Mouse (Mus musculus): Measurements from ENCODE around the gene Ehbp1. TPM values are rescaled to one million over a fixed set of nuclear protein-coding genes. Genes with fewer than 3 reads are reported as not detected.

Ehbp1 gene
- total RNA-seq, 2 experiments from 2014 or later: 52.6 to 57.5 TPM

DNA sequence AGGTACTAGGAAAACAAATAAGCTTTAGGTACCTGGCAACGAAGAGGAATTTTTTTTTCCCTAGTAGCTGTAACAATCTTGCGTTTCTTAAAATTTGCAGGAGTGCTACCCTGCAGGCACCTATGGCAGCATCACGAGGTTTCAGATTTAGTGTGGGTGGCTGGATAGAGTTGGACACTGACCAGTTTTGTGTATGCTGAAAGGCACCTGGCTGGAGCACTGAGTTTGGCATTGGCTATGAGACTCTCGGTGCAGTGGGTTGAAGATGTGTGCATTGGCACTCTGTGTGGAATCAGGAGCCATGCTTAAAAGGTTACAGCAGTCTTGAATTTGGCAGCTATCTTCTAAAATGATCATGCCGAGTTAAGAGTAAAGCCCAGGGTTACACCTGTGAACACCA, 138.7 kb downstream of the Ehbp1 start:
- DNase-seq (ENCODE audit: low spot score in 2 of 2): no peak
- intact Hi-C loops (cut with DNase I): loop anchor here (10.0 kb wide), 1 partner anchor 539 kb away; no protein-coding TSS in a partner anchor

DNA sequence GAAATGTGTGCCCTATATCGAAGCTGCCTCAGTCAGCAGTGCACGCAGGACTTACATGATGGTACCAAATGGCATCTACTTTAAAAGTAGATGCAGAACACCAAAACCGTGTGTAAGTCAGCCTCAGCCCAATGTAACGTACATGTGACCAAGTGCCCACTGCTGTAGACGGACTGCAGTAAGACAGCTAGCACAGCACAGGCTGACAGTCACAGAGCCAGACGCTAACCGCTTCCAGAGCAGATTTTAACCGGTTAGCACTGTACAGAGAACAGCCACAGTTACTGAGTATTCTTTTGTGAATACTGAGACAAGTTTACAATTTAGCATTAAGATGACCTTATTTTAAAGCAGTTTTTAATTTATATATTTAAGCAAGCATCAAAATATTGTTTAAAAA, 141.0 kb downstream of the Ehbp1 start:
- no peak for DNase-seq (ENCODE audit: low spot score in 2 of 2)
- intact Hi-C loops (cut with DNase I): loop anchor here (10.0 kb wide), 1 partner anchor 536 kb away; no protein-coding TSS in a partner anchor

DNA sequence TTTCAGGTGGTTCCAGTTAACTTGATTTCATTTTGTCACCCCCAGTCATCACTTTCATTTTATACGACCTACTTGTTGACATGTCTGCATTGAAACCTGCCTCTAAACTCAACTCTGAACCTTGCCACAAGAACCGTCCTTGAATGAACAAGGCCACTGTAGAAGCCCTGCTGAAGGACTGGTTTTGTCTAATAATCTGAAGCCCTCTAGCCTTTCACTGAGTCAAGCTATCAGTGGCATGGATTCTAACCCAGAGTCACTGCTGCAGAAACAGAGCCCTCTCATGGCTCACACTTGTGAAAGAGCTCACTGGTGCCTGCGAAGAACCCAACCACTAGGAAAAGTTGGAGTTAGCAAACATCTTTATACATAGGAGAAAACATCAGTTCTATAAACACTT, 142.2 kb downstream of the Ehbp1 start:
- intact Hi-C loops (cut with DNase I): loop anchor here (5.0 to 10.0 kb wide), 2 partner anchors 198 to 535 kb away; partner anchors contain the start of gene Otx1
- no peak for DNase-seq (ENCODE audit: low spot score in 2 of 2)

DNA sequence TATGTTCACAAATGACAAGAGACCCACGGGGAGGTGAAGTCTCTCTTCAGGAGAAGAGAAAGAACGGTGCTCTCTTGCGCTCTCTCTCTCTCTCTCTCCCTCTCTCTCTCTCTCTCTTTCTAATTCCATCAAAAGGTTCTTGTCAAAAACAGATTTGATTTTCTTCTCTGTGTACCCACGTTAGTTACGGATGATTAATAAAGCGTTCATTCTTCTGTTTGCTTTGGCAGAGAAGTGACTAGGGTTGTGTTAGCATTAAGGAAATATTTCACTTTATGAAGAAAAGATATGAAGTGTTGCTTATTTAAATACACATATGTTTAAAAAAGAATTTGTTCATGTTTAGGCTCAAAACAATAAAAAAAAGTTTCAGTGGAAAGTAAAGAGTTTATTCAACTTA, 143.7 kb downstream of the Ehbp1 start:
- intact Hi-C loops (cut with DNase I): loop anchor here (5.0 kb wide), 1 partner anchor 196 kb away; the partner anchor contains the start of gene Otx1
- no peak for DNase-seq (ENCODE audit: low spot score in 2 of 2)

DNA sequence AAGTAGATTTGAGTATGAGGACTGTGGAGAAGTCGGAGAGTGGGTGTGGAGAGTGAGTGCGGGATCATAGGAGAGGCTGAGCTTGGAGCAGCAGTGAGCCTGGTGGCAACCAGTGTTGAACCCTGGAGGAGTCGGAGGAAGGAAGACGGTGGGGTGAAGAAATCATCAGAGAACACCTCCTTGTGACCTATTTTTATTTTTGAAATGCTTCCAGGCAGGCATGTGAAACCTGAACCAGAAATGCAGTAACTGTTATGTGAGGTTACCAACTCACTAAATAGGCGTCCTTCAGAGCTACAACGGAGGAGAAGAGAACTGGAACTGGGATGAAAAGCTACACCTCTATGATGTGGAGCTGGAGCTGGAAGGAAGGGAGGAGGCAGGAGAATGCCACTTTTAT, 144.2 kb downstream of the Ehbp1 start:
- intact Hi-C loops (cut with DNase I): loop anchor here (5.0 kb wide), 1 partner anchor 196 kb away; the partner anchor contains the start of gene Otx1
- no peak for DNase-seq (ENCODE audit: low spot score in 2 of 2)

DNA sequence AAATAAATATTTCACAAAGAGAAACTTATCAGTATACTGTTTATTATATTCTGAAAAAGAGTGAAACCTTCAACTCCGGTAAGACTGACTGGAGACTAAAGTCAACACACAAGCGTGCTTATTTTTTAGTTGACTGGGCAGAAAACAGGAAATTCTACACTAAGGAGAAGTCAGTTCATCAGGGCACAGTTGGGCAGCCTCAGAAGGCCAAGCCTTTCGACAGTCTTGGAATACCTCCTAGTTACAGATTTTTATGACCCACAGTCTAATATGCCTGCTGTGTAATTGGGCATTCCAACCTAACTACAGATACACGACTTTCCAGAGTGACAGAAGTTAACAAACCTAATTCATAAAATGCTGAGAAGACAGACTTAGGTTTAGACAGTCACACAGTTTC, 145.3 kb downstream of the Ehbp1 start:
- intact Hi-C loops (cut with DNase I): loop anchor here (5.0 kb wide), 1 partner anchor 194 kb away; the partner anchor contains the start of gene Otx1
- no peak for DNase-seq (ENCODE audit: low spot score in 2 of 2)

DNA sequence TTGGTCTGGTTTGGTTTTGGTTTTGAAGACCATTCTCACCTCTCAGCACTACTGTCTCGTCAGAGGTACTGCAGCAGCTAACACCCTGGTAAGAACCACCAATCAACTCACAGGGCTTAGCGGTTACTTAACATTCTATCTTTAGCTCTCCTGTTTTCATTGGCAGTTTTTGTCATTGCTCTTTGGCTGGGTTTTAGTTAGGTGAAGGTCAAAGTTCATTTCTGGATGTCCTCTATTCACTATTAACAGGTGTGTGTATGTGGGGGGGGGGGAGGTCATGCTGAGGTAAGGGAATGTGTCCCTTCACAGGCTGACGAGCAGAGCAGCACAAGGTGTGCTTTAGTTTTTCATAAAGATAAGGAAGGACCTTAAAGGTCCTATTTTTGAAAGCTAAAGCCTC, 147.5 kb downstream of the Ehbp1 start:
- intact Hi-C loops (cut with DNase I): loop anchor here (5.0 kb wide), 1 partner anchor 192 kb away; the partner anchor contains the start of gene Otx1

DNA sequence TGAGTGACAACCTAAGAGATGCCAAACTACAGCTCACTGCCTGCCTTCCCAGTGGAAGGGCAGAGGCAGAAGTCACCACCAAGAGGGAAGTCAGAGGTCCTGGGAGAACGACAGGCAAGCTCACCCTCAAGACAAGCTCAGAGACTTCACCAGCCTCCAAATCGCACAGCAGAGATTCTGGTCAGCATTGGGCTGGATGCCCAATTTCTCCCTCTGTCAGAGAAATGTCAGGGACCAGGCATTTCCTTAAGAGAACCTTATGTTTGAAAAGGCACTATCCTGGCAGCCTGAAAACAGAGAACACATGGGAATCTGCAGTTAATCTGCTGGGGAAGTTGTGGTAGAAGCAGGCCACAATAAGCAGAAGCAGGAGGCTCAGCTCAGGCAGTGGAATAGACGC, 151.5 kb downstream of the Ehbp1 start:
- intact Hi-C loops (cut with DNase I): no loop called here
- DNase-seq (ENCODE audit: low spot score in 2 of 2): no peak

More for the DNA sequence above, 147.5 kb downstream of the Ehbp1 start:
- DNase-seq (ENCODE audit: low spot score in 2 of 2): no peak

DNA sequence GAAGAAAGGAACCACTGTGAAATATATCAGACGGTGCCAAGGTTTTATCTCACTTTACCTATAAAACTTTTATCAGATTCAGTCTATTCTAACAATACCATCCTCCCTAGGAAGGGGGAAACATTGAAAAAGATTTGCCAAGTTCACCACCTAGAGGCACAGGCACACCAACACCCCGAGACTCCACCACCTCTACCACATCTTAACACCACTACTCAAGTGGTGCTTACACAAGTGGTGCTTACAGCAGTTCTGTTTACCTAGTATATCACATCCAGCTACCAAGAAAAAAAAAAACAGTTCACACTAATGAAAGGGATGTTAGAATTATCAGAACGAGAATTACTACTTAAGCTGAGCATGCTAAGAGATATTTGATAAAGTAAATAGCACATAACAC, 152.1 kb downstream of the Ehbp1 start:
- DNase-seq (ENCODE audit: low spot score in 2 of 2): no peak
- intact Hi-C loops (cut with DNase I): no loop called here

DNA sequence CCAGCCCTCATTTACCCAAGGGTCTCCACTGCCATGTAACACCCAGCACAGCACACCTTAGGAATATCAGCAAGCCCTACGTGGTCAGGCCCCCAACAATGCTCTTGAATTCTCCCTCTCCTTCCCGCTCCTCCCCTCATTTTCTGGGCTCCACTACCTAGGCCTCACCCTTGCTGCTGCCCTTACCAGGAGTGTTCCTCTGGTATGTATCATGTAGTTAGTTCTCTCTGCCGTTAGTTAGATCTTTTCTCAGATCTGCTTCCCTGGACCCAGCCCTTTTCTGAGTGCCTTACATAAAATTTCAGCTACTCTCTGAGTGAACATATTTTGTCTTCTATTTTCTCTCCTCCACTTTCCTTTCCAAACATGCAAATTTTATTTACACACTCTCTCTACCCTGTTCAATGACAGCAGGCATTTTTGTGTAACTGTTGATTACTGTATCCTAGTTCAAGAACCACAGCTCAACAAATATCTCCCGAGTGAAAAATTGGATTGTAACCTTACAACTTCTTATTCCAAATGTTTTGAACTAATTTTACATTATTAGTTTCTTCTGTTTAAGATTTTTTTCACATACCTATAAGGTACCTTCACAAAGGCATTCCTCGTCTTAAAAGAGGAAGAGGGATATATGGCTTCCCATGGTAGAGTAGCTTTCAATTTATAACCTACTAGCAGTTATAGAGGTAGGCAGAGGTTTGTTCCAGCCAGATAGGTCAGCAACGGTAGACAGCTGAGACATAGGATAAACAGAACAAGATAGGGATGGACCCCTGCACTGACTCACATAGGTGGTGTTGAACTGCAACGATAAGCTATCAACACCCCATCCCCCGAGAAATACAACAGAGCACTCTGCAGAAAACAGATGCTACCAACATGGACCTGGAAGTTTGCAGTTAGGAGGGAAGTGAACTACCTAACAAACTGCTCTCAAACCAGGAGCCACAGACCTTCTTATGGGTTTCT, 160.3 kb downstream of the Ehbp1 start:
- no peak for DNase-seq (ENCODE audit: low spot score in 2 of 2)
- intact Hi-C loops (cut with DNase I): no loop called here

DNA sequence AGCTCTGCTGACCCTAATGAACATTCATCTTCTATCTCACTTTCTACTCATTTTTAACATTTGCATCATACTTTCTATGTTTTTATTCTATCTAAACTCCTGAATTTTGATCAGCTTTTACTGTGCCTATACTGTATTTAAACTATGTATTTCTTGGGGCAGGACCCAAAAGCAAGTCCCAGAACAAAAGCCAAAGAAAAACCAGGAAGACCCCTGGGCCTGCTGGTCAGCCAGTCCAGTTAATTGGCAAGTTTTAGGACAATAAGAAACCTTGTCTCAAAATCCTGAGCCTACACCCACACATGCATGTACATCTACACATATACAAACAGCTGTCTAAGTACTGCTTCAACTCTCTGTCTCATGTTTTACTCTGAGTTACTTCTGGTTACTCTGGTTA, 161.9 kb downstream of the Ehbp1 start:
- intact Hi-C loops (cut with DNase I): no loop called here
- DNase-seq (ENCODE audit: low spot score in 2 of 2): no peak

DNA sequence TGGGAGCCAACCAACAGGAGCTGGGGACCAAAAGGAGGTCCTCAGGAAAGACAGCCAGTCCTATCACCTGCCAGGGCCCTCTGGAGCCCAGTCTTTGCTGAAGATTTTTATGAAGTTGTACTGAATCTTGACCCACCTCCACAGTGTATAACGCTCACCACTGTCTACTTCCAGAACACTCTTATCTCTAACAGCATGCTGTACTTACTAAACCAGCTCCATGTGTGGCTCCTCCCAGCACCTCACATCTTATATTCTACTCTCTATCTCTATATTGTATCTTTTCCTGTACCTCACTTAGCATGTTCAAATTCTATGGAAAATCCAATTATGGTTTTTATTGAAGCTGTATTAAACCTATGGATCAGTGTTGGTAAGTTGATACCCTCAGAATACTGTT, 163.5 kb downstream of the Ehbp1 start:
- intact Hi-C loops (cut with DNase I): no loop called here
- DNase-seq (ENCODE audit: low spot score in 2 of 2): no peak

DNA sequence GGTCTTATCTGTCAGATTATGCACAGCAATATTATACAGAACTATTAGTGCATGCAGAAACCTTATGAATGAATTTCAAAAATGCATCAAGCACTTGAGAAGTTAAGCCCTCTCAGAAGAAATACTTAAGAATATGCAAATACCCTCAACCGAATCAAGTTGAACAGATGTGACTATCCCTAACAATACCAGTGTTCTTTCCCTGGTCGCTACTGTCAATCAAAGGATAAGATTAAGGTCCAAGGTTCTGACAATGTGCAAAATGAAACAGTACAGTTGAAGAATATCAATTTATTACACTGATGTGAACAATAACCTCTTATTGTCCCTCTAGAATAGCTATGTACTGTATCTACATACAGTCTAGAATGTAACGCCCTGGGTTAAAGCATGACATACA, 167.8 kb downstream of the Ehbp1 start:
- intact Hi-C loops (cut with DNase I): no loop called here
- no peak for DNase-seq (ENCODE audit: low spot score in 2 of 2)

DNA sequence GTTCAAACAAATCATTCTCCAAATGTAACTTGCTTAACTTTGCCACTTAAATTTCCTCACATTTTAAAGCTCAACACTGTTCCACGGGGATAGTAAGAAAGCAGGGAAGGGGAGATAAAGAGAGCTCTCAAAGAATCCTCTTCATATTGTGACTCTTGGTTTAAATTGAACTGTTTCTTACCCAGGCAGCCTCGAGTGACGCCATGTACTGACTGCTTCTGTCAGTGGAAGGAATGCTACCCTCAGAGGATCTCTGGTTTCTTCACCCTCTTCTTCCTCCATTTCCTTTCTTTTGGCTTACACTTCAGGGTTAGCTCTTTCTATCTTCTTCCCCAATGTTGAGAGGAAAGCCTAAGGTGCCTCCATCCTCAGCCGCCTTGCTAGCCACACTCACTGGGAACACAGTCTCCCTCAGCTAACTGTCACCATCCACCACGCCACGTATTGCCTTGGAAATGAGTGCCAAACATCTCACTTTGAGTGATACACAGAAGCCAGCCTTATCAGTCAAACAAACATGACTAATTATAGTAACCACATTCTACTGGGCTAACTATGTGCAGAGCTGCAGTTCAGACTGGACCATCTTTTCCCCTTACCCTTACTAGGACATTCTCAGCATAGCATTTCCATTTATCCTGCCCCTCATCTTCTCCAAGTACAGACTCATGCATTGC, 171.0 kb downstream of the Ehbp1 start:
- intact Hi-C loops (cut with DNase I): no loop called here
- DNase-seq (ENCODE audit: low spot score in 2 of 2): no peak

DNA sequence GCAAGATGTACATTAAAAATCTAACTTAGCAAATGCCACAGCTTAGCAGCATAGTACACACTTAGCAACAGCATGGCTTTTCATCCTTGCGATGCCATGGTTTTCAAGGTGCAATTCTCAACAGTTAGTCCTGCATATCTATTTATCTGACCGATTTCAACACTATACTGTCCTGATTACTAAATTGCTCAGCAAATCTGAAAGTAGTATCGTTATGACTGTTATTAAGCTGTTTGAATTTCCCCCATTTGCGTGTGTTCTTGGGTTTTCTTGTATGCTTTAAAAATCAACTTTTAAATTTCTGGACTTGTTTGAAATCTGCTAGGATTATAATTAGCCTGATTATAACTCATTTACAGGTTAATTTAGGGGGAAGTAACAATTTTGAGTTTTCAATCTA, 184.2 kb downstream of the Ehbp1 start:
- intact Hi-C loops (cut with DNase I): no loop called here
- DNase-seq (ENCODE audit: low spot score in 2 of 2): no peak

DNA sequence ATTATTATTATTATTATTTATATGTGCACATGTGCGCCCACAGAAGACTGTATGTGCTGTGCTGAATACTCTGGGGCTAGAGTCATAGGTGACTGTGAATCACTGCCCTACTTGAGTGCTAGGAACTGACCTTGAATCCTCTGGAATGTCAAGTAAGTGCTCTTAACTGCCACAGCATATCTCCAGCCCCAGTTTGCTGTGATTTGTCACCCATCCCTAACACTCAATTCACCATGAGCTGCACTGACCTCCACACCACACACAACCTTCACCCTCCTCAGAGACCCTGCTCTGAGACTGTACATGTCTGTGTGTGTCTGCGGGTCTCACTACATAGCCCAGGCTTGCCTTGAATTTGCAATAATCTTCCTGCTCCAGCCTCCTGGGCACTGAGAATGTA, 185.9 kb downstream of the Ehbp1 start:
- intact Hi-C loops (cut with DNase I): no loop called here

DNA sequence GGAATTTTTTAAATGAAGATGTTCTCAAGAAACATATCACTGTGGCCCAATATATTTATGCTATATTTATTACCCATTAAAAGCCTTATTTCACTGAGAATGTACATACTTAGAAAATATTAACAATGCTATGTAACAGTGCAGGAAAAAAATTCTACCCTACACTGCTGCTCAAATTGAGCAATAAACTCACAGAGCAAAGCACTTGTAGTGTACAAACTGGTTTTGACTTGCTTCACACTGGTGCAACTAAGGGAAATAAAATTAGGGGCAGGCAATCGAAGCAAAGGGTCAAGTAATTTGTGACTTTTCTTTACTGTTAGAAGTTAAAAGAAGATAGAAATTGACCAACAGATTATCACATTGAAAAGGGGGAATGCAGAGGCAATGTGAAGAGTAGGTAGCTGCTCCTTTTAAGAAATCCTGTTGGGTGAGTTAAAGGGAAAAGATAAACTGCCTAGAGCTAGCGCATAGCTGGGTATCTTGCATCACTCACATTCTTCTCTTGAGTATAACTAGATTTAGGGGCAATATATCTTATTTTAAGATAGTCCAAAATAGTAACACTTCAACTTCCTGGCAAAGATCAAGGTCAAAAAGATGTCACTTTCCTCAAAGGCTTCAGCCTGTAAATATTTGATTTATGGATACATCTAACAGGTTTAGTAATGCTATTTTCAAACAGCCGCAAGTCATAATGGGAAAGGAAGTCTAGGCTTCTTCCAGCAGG, 186.6 kb downstream of the Ehbp1 start:
- DNase-seq (ENCODE audit: low spot score in 2 of 2): no peak
- intact Hi-C loops (cut with DNase I): no loop called here

More for the DNA sequence above, 185.9 kb downstream of the Ehbp1 start:
- no peak for DNase-seq (ENCODE audit: low spot score in 2 of 2)

DNA sequence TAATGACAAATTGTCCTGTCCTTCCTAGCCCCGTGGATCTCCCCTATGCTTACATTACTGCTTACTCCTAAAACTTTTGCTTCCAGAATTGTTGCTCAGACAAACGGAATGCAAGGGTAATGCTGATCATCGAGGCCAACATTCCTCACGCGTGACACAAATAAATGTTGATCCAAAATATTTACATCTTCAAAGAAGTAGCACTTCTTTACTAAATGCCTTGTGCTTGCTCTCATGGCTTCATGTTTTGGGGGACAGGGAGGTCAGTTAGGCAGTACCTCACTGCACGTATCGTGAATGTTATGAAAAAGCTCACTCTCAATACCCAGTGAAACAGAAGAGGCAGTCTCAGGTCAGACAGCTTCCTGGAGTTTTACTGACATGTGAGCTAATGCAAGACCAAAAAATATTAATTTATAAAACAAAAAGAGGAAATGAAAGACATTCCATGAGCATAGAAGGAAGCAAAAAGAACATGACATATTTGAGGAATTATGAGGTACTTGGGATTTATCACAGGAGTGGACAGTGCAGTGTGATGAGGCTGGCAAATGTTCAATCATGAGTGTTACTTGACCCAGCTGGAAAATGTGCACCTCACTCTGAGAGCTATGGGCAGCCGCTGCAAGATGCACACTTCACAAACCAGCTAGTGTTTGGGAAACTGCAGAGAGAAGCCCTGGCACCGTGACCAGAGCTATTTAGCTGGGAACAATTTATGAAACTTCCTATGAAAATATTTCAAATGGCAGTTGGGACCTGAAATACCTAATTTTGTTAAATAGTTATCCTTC, 187.4 kb downstream of the Ehbp1 start:
- intact Hi-C loops (cut with DNase I): no loop called here
- DNase-seq (ENCODE audit: low spot score in 2 of 2): no peak

DNA sequence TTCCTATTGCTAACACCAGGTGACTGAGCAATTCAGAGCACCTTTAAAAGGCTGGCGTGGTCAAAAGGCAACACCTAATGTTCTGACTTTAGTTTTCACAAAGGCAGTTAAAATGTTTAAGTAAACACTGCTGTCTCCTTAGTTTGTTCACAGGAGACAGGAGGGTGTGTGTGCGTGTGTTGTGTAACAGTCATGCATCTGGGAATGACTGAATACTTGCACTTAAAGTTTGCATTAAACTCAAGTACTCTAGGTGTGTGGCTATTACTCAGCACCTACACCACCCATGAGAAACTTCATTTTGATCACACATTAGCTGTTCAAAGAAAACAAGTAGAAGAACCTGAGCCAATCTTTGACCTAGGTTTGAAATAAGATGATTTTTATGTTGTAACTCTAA, 201.4 kb downstream of the Ehbp1 start:
- intact Hi-C loops (cut with DNase I): no loop called here
- DNase-seq (ENCODE audit: low spot score in 2 of 2): no peak

Data from left cerebral cortex, postnatal 25 days (tissue).